Mouse (Mus musculus): ENCODE measurements around the gene Hinfp.

- no peak for TF ChIP-seq CTCF (IDR thresholded peaks at IDR 0.05; ENCODE audit: control insufficient read depth, insufficient read depth, low read length)
- no peak for TF ChIP-seq POLR2A (IDR thresholded peaks at IDR 0.05; ENCODE audit: borderline replicate concordance, control insufficient read depth, low read depth, low read length)
These were observed 13.3 kb upstream of the Hinfp start for GRCm38 (mm10) chr9:44318826-44319095.

Measured in bone marrow, adult 2 months (tissue).